Mouse (Mus musculus) layer of hippocampus, adult 11-12 months (tissue): Measurements from ENCODE around the gene Tmtc1.
A peak's percentile ranks its signal among the peaks of the same experiment; 100 is the strongest.

Source experiments
- DNase-seq: peaks from one replicate; pipeline ENCODE4 v3.0.0; 2022; ENCODE audit warnings: low spot score

Tmtc1 gene

DNA sequence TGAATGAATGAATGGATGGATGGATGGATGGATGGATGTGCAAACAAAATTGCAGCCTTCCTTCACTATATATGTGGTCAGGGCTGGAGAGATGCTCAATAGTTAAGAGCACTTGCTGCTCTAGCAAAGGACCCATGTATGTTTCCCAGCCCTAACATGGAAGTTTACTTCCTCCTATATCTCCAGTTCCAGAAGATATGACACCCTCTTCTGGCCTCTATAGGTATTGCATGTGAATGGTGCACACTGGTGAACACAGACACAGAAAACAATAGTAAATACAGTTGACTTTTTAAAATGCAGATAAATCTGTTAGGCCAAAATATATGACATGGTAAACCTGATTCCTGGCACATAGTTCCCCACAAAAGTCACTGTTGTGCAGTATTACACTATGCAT lies 73.0 kb downstream of the Tmtc1 start:
- no peak for DNase-seq

DNA sequence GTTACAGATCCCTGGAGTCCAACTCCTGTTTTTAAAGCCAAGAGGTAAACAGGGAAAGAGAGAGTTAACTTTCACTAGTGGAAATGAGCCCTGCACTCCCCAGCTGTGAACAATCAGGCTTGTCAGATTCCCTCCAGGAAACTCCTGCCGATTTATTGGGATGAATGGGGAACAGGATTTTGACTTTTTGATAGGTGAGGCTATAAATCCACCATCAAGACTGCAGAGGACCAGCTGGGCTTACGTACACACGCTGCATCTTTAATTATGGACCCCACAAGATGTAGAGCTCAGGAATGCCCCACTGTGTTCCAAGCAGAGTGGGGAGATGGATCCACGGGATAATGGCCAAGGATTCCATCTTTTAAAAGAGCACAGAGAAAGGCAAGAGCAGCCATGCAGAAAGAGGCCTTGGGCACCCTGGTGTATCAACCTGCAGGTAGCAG lies 77.1 kb downstream of the Tmtc1 start:
- DNase-seq: no peak

DNA sequence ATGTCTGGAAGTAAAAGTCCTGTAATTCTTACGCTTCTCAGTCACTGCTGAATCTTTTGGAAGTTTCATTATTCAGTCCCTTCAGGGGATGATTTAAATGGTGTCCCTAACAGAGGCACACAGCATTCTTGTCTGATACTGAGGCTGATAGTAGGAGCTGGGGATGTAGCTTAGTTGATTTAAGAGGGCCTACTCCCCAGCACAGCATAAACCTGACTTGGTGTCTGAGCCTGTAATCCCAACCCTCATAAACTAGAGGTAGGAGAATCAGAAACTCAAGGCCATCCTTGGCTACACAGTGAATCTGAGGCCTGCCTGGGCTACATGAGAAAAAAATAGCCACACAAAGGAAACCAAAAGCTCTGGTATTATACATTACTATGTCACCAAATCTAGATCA lies 77.6 kb downstream of the Tmtc1 start:
- DNase-seq: no peak

DNA sequence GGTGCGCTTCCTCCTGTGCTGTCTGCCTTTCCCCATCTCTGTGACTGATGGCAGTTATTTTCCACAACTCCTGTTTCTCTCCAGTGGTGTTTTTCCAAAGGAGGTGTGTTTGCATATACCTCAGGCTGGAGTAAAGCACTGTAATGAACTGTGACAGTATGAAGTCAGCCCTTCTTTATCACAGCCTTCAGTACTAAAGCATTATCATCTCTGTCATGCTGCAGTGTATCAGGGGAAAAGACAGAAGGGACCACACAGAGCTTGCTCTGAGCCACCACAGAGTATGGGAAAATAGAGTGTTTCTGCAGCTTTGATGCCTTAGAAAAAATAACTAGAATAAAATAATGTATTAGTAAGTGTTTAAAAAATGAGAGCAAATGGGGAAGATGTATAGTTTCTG lies 81.0 kb downstream of the Tmtc1 start:
- no peak for DNase-seq

DNA sequence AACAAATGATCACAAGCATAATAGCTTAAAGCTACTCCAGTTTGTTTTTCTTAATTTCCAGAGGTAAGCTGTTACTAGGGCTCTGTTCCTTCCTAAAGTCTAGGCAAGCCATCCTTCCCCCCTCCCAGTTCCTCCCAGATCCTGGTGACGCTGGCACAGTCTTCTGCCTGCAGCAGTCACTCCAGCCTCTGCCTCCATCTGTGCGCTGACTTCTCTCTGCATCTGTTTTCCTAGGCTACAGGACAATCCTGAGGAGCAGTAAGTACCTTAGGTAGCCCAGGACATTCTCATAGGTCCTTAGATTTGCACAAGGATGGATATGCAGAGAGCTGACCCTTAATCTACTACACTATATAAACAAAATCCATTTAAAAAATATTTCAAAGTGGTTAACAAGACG lies 81.7 kb downstream of the Tmtc1 start:
- peak; percentile 38 for DNase-seq

DNA sequence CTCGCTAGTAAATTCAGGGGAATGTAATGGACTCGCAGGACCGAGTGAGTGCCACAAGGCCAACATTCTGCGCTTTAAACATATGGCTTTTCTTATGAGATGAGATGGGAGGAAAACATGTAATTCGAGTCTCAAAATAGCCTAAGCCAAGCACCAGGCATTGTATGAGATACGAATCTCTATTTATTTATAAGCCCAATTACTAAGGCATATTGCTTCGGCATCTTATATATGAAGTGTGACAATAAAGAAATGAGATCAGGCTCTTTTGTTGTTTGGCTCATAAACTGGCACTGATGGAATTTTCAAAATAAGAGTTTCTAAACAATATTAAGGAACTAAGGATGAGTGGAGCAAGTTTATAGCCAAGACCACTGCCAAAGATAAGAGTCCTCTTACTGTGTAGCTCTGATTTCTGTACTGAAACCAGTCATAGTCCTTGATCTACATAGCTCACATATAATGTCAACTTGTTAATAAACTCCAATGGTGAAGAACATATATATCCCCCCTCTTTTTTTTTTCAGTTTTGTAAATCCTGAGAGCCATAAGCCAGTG lies 84.8 kb downstream of the Tmtc1 start:
- DNase-seq: no peak

DNA sequence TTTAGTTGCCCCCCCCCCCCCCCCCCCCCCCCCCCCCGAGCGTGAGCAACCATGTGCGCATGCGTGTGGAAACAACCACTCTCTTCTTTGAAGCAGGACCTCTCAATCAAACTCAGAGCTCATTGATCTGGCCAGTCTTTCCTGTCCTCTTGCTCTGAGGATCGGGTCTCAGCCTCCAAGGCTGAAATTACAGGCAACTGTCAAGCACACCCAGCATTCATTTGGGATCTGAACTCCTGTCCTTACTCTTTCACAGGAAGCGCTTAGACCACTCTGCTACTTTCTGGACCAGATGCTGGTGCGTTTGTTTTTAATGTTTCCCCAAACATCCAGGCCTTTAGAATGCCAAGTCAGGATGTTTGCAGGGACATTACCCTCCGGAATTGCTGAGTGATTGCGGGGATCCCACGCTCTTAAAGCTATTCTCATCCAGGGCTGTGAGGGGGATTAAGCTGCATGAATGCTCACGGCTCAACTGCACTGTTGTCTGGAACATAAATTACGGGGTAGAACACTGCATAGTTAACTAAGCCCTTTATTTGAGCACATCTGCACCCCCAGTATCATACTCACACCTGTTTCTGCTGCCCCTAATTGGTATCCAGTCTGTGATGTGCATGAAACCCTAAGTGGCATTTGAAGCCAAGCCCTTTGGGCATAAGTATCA lies 85.5 kb downstream of the Tmtc1 start:
- DNase-seq: no peak

DNA sequence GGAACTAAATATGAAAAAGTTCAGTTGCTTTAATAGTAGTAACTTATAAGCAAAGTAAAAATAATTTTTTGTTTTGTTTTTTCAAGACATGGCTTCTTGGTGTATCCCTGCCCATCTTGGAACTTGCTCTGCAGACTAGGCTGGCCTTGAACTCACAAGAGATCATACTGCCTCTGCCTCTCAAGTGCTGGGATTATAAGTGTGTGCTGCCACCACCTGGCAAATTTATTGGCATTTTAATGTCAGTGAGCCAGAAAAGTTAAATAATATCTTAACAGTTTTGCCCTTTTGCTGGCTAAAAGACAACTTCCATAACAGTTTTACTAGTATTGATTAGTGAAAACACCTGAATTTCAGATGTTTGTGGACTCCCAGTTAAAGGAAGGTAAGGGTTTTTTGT lies 88.0 kb downstream of the Tmtc1 start:
- no peak for DNase-seq

DNA sequence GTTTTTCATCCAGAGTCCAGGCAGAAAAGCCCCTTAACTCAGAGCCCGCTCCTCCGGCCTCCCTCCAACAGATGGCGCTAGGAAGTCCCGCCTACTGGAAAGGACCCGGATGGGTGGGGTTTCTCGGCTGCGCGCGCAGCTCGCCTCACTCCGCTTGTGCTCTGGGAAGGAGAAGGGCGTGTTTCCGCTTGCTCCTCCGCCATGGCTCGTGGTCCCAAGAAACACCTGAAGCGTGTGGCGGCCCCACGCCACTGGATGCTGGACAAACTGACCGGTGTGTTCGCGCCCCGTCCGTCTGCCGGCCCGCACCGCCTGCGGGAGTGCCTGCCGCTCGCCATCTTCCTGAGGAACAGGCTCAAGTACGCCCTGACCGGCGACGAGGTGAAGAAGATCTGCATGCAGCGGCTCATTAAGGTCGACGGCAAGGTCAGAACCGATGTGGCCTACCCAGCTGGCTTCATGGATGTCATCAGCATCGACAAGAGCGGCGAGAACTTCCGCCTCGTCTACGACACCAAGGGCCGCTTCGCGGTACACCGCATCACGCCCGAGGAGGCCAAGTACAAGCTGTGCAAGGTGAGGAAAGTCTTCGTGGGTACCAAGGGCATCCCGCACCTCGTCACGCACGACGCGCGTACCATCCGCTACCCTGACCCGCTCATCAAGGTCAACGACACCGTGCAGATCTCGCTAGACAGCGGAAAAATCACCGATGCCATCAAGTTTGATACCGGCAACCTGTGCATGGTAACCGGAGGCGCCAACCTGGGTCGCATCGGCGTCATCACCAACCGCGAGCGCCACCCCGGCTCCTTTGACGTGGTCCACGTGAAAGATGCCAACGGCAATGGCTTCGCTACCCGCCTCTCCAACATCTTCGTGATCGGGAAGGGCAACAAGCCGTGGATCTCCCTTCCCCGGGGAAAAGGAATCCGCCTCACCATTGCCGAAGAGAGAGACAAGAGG lies 89.4 kb downstream of the Tmtc1 start:
- DNase-seq: peak; percentile 57

DNA sequence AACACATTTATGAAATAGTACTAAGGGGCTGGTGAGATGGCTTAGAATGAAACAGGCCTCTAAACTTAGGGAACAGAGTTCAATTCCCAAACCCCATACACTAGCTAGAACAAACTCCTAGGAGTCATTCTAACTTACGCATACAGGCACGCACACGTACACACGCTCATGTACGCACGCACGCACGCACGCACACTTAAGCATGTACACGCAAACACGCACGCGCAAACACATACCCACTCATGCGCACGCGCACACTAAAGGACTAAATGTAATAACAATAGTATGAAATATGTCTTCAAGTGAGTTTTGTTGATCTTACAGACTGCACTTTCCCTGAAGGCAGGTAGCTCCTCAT lies 90.1 kb downstream of the Tmtc1 start:
- DNase-seq: no peak

DNA sequence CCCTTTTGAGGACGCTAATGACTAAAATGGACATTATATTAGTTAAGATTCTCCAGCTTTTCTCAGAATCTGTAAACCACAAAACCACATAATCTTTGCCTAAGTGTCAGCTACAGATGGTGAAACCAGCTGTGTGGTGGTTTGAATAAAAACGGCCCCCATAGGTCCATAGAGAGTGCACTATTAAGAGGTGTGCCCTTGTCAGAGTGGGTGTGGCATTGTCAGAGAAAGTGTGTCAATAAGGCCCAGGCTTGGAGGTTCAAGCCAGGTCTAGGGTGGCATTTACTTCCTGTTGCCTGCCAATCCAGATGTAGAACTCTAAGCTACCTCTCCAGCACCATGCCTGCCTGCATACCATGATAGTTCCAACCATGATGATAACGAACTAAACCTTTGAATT lies 99.2 kb downstream of the Tmtc1 start:
- DNase-seq: no peak

DNA sequence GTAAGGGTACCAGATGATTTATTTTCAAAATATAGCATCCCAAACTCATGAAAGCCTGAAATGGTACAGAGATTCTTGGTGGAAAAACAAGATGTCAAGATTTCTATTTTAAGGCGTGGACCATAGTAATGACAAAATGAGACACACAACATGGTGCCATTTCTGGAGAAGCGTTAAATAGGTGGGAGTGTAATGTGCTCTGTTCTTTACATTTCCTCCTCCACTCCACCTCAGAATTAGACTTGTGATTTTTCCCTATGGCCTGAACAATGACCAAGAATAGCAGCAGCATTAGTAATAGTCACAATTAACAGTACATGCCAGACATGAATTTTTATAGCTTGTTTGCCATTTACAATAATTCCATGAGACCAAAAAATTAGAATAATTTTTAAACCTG lies 102.0 kb downstream of the Tmtc1 start:
- no peak for DNase-seq

DNA sequence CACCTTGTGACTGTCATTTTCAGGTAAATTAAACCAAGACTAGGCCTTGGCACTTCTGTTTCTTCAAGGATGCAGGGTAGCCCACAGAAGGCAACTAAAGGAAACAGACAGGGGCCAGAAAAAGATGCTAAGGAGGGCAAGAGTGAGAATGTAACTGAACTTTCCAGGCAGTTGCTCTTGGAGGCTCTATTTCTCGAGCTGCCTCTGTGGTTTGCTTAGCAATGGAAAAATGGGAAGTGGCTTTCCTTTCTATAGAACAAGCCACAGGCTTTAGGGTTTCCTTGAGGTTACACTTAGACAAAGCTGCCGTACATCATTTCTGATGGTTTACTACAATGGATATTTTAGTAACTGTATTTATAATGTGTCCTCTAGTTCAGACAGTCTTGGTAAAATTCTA lies 102.4 kb downstream of the Tmtc1 start:
- DNase-seq: no peak

DNA sequence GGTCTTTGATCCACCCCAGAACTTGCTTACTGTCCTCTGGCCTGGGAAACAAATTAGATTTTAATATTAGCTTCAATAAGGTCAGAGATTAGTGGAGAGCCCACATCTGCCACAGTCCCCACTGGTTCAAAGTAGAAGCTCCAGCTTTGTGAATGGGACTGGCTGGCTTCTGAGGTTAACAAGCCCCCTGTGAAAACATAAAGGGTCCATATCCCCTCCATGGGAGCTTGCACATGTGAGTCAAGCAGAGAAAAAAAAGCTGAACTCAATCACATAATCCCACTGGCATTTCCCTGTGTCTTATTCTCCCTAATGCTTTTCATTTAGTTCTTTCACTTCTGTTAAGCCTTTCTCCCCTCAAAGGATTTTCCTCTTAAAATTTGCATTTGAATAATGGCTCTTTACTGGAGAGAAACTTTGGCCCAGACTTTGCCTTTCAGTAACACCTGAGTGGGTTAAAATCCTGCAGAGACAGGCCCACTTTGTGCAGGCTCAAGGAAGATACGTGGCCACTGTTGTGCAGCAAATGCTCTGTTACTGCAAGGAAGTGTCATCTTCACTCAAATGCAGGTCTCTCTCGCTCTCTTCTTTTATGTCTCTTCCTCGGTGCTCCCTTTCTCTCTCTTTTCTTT lies 105.7 kb downstream of the Tmtc1 start:
- no peak for DNase-seq

DNA sequence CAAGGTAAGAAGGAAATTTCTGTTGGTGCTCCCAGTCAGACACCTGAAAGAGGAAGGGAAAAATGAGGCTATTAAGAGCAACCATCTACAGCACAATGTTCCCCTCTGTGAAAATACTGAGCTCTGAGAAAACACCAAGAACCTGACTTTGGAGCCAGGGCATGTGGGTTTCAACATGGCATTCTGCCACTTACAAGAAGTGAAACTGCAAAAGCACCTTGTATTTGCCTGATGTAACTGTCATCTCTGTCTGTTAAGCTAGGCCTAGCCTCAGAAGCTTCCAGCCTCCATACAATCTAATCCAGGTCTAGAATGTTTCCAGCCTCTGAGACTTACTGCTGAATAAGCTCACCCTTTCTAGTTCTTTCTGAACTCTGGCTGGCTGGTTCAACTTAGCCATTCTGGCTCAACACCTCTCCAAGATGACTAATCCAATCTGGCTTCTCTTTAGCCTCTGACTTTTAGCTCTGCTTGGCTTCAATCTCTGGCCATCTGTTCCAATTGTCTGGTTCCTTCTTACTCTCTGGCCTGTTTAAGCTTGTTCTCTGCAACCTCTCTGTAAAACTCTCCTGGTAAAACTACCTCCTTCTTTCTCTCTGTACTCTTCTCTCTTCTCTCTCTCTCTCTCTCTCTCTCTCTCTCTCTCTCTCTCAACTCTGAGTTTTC lies 107.8 kb downstream of the Tmtc1 start:
- DNase-seq: no peak

DNA sequence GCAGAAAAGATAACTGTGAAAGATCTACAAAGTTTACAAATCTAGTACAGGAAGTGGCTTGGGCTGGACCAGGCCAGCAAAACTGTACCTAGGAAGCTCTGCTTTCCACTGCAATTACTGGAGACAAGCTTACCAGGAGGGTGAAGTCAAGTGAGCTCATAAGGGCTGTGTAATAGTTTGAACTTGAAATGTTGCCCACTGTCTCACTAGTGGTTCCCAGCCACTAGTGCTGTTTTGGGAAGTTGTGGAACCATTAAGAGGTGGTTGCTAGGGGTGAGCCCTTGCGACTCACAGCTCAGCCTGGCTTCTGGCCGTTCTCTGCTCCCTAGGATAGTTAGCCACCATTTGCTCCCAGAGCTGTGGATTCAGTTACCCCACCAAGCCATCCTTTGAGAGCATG lies 112.3 kb downstream of the Tmtc1 start:
- DNase-seq: no peak

DNA sequence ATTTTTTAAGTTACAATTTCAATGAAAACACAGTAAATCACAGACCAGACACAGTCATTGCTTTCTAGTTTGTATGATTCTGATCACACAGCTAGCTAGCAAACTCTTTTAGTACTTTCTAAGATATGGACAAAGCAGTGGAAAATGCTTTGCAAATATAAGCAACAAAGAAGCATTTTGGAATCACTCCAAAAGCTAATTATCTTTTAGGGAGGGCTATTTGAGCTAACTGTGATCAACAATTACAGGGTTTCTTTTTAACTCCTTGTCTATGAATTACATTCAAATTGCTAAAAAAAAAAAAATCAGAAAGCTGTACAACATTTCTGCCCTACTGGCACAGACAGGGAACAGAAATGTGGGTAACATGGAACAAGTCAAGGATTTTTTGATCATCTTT lies 114.2 kb downstream of the Tmtc1 start:
- DNase-seq: no peak

DNA sequence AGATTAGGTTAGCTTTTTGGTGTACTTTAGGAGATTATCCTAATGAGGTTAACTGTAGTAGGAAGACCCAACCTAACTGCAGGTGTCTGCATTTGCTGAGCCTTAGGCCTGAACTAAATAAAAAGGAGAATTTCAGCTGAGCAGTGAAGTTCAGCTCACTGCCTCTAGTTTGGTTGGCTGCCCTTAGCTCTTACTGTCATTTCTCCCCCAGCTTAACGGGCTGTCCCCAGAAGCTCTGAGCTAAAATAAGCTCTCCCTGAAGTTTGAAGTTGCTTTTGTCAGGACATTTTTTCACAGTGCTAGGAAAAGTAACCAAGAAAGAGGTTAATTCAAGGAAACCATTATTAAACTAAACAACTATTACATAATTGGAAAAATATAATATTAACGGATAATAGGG lies 115.3 kb downstream of the Tmtc1 start:
- no peak for DNase-seq

DNA sequence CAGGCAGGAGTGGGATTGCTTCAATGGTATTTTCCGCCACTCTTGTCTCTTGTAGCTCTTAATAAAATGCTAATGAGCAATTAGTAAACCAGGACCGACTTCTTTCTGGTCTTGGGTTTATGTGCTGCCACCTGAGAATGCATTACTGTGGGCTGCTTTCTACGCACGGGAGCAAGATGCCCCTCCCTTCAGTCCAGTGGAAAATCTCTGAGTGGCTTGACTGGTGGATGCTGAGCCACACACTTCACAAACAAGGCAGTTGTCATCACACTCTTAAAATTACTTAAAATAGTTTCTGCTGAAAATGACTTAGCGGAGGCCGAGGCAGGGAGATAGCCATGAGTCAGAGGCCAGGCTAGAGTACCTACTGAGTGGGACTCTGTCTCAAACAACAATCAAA lies 116.1 kb downstream of the Tmtc1 start:
- no peak for DNase-seq

DNA sequence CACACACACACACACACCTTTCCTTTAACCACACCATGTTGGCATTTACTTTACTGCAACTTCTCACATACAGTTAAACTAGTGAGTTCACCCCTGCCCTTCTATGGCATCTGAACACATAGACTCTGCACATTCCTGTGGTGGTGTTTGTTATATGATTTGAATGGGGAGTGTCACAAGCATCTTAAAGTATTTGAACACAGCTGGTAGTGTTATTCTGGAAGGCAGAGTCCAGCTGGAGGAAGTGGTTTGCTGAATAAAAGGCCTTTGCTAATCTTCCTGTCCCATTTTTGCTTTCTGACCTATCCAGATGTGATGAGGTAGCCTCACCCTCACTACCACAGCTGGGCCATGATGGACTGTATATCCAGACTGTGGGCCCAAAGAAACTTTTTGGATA lies 125.5 kb downstream of the Tmtc1 start:
- no peak for DNase-seq

DNA sequence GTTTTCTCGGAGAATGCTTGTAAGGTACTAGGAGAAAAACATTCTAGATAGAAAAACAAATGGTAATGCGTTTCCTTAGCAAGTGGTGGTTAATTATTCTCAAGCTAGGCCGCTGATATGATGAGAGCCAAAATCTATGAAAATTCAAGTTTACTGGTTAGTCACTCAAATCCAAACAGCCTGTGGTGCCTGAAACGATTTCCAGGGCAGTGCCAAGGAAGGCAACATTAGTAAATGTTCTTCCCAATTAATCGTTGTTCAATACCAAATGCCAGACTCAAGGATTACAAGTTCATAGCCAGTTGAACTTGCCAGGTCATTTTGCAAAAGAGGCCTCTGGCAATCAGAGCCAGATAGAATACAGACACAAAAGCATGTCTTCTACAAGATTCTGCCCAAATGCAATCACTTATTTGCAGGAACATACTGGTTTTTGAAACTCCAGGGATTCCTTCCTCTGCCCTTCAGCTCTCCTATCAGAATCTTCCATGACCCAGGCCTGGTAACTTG lies 128.6 kb downstream of the Tmtc1 start:
- no peak for DNase-seq

DNA sequence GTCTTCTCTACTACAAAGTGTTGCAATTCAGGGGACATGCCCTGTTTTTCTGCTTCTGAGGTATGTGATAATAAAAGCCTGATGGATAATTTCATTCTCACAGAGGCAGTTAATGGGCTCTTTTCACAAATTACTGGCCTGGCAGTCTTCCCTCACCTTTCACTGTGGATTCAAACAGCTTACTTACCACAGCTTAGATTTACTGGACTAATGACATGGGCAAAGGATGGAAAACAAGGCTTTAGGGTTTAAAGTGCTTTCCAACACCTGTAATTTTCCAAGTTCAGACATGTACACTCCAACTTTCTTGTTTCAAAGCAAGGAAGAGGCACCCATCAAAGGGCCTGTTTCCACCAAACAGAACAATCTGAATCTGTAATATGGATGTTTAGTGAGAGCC lies 129.1 kb downstream of the Tmtc1 start:
- DNase-seq: no peak
